Mouse (Mus musculus) CH12.LX (cell line): ENCODE results near the gene Col19a1.

ENCODE experiments used
- CTCF ChIP-seq, 2 experiments: IDR thresholded peaks in 1 of 2; conservative IDR thresholded peaks in 1 of 2; 2 replicates each; pipeline ENCODE4 v1.5.1; 2011 to 2012; ENCODE audit warnings: low read depth in 2 of 2, low read length in 2 of 2, improper control_type of control experiment in 1 of 2, inconsistent platforms in 1 of 2, mild to moderate bottlenecking in 1 of 2, moderate library complexity in 1 of 2
- JUN ChIP-seq: IDR thresholded peaks from 2 replicates; pipeline ENCODE4 v1.6.1; 2011; ENCODE audit warnings: low read depth, mild to moderate bottlenecking, low read length, improper control_type of control experiment, moderate library complexity; ENCODE audit not compliant: insufficient read depth
- MAFK ChIP-seq: IDR thresholded peaks from 2 replicates; pipeline ENCODE4 v1.6.1; 2011; ENCODE audit warnings: low read length, improper control_type of control experiment; ENCODE audit not compliant: insufficient replicate concordance
- MAZ ChIP-seq: IDR thresholded peaks from 2 replicates; pipeline ENCODE4 v1.6.1; 2012; ENCODE audit warnings: low read depth, mild to moderate bottlenecking, inconsistent platforms, low read length, improper control_type of control experiment, moderate library complexity
- NRF1 ChIP-seq: IDR thresholded peaks from 2 replicates; pipeline ENCODE4 v1.6.1; 2014; ENCODE audit warnings: low read depth, mild to moderate bottlenecking, inconsistent platforms, low read length, improper control_type of control experiment, moderate library complexity
- USF1 ChIP-seq: IDR thresholded peaks from 2 replicates; pipeline ENCODE4 v1.6.1; 2014; ENCODE audit warnings: low read depth, mild to moderate bottlenecking, inconsistent platforms, low read length, improper control_type of control experiment
- ZMIZ1 ChIP-seq: IDR thresholded peaks from 2 replicates; pipeline ENCODE4 v1.6.1; 2012; ENCODE audit warnings: low read depth, mild to moderate bottlenecking, inconsistent platforms, low read length, improper control_type of control experiment
- ZNF384 ChIP-seq: IDR thresholded peaks from 2 replicates; pipeline ENCODE4 v1.6.1; 2012; ENCODE audit warnings: low read depth, low read length, improper control_type of control experiment, inconsistent platforms

DNA sequence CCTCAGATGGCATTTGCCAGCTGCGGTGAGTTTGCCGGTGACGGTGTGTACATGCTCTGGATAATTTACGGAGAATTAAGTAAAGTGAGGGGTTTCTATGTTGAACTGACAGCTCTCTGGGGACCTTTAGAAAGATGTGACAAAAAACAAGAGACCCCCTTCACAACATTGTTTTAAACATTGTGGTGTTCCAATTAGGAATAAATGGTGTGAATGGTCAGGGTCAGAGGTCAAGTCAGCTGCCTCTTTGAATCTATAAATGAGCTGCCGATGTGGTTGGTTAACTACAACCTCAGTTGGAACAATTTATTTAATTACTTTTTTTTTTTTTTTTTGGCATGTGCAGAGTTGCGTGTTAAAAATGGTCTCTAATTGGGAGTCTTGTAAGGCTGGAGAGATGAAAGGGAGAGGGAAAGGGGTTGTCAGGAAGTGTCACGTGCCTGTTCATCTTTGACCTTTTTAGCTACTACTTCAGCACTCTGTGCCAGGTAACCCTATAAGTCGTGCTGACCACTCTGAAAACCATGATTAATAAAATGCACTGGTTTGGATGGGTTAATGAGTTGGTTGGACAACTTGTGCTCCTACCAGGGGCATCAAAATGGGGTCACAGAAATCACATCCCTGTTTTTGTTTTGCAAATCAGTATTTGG is 347.1 kb downstream of the Col19a1 start:
- no peak for TF ChIP-seq ZMIZ1
- no peak for TF ChIP-seq NRF1
- no peak for TF ChIP-seq ZNF384
- TF ChIP-seq JUN = no peak
- TF ChIP-seq CTCF (conservative IDR thresholded peaks at IDR 0.05 in 1 of 2, IDR thresholded peaks at IDR 0.05 in 1 of 2; ENCODE audit: low read depth in 2 of 2, low read length in 2 of 2) = no peak
- no peak for TF ChIP-seq USF1
- TF ChIP-seq MAFK = no peak
- no peak for TF ChIP-seq MAZ
